Mouse (Mus musculus) gastrocnemius, postnatal 10 days (tissue): ENCODE results near the gene Golga7b. TPM values are rescaled to one million over a fixed set of nuclear protein-coding genes. Genes with fewer than 3 reads are reported as not detected.

Source experiments
- DNase-seq: peaks from one replicate; pipeline ENCODE4 v3.0.0; 2021; ENCODE audit warnings: mixed read lengths
- microRNA-seq, 2 experiments: library from miRNA; unstranded; fragments of <30 nt; microRNA quantifications; one replicate each; pipeline ENCODE4 v1.2.0; 2021
- total RNA-seq, 2 experiments: library from RNA; stranded (reverse); gene quantifications; 2 replicates each; pipeline ENCODE4 v1.2.3; 2021

Gene Golga7b
- total RNA-seq, 2 experiments from 2014 or later: 3.2 to 5.5 TPM

- DNase-seq: no peak
Observed at GRCm38 (mm10) chr19:42303210-42303813, 55.9 kb downstream of the Golga7b start.

GRCm38 (mm10) chr19:42304506-42304905, 57.1 kb downstream of the Golga7b start:
- no peak for DNase-seq

- no peak for DNase-seq
Observed at GRCm38 (mm10) chr19:42305746-42306145, 58.4 kb downstream of the Golga7b start.

GRCm38 (mm10) chr19:42306202-42306601, 58.8 kb downstream of the Golga7b start:
- no peak for DNase-seq

- no peak for DNase-seq
Observed at GRCm38 (mm10) chr19:42307019-42307418, 59.6 kb downstream of the Golga7b start.

GRCm38 (mm10) chr19:42308931-42309330, 61.6 kb downstream of the Golga7b start:
- no peak for DNase-seq

GRCm38 (mm10) chr19:42311332-42311731, 64.0 kb downstream of the Golga7b start:
- DNase-seq: no peak

GRCm38 (mm10) chr19:42312191-42312590, 64.8 kb downstream of the Golga7b start:
- no peak for DNase-seq

GRCm38 (mm10) chr19:42315070-42315679, 67.8 kb downstream of the Golga7b start:
- DNase-seq: no peak

- peak; percentile 70 for DNase-seq
Observed at GRCm38 (mm10) chr19:42315914-42316313, 68.5 kb downstream of the Golga7b start.

GRCm38 (mm10) chr19:42316525-42316924, 69.2 kb downstream of the Golga7b start:
- DNase-seq: peak; percentile 70

GRCm38 (mm10) chr19:42316998-42317397, 69.6 kb downstream of the Golga7b start:
- DNase-seq: peak; percentile 41

- no peak for DNase-seq
Observed at GRCm38 (mm10) chr19:42317648-42318425, 70.5 kb downstream of the Golga7b start.

Small RNAs within 50 kb of the gene (microRNA-seq; reads per million reads assigned to microRNA genes)
- gene Gm26339: 0 reads per million in 2 experiments
- gene Mir3085: 0 to 0.32 reads per million in 2 experiments

Other genes starting within 250 kb of the Golga7b start
- 10 to 100 TPM; 65.0 to 72.7 TPM for gene Ankrd2, start 211.6 kb upstream of the Golga7b start, total RNA-seq
- gene Hoga1, start 202.0 kb upstream of the Golga7b start, total RNA-seq: 1 to 10 TPM; 4.5 to 4.6 TPM
- under 1 TPM; 0.40 to 0.50 TPM for gene 4933411K16Rik, start 195.3 kb upstream of the Golga7b start, total RNA-seq
- 1 to 10 TPM; 1.8 to 2.6 TPM for gene Morn4, start 161.2 kb upstream of the Golga7b start, total RNA-seq
- 10 to 100 TPM; 13.3 to 14.7 TPM for gene Pi4k2a, start 157.1 kb upstream of the Golga7b start, total RNA-seq
- 10 to 100 TPM in 1 of 2 experiments, 1 to 10 TPM in 1; 8.3 to 10.3 TPM for gene Avpi1, start 118.5 kb upstream of the Golga7b start, total RNA-seq
- 10 to 100 TPM; 16.9 to 23.5 TPM for gene Marveld1, start 100.2 kb upstream of the Golga7b start, total RNA-seq
- gene Zfyve27, start 83.6 kb upstream of the Golga7b start, total RNA-seq: 10 to 100 TPM; 12.5 to 17.4 TPM
- gene Sfrp5, start 45.3 kb upstream of the Golga7b start, total RNA-seq: 1 to 10 TPM; 5.7 to 6.8 TPM
- under 1 TPM; 0.26 to 0.29 TPM for gene Crtac1, start 184.2 kb downstream of the Golga7b start, total RNA-seq